Mouse (Mus musculus) megakaryocyte progenitor cell, adult 5-6 weeks (primary cell): ENCODE measurements around the gene Upb1. TPM values are rescaled to one million over a fixed set of nuclear protein-coding genes. Genes with fewer than 3 reads are reported as not detected.
"Not testable (repeated sequence)": the region's sequence is repeated elsewhere in the genome, so short reads cannot be mapped to it uniquely, and the experiment has no call there.

Experiments used
- ATAC-seq: replicated peaks from 2 replicates; pipeline ENCODE4 v1.8.0; 2016; ENCODE audit warnings: mild to moderate bottlenecking, moderate TSS enrichment, inconsistent platforms; ENCODE audit not compliant: poor library complexity
- total RNA-seq, 2 experiments: library from RNA; stranded (forward) in 1 of 2; stranded (reverse) in 1 of 2; fragments of 157-497, 149-512 nt in 1 of 2; fragments of 200-1000 nt in 1 of 2; gene quantifications; 2 replicates each; pipeline versions ENCODE4 v1.2.3 to v1.2.4; 2015 to 2017

Upb1 gene
- total RNA-seq, 2 experiments from 2014 or later, result 0.07 to 0.33 TPM

DNA sequence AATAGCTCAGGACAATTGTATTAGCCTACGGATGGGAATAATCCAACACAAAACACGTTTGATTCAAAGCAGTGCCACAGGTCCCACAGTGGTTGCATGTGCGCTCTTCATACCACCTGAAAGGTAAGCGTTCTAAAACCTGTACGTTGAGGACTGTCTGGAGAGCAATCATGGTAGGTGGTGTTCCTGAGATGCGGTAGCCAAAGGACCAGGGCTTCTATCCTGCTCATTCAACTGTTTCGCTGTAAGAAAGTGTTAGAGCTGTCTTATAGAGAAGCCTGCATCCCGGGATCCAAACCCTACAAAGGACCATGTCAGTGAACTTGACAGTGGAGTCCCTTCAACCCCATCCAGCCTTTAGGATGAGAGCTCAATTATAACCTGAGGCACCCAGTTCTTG lies 49.4 kb downstream of the Upb1 start:
- ATAC-seq, result no peak

DNA sequence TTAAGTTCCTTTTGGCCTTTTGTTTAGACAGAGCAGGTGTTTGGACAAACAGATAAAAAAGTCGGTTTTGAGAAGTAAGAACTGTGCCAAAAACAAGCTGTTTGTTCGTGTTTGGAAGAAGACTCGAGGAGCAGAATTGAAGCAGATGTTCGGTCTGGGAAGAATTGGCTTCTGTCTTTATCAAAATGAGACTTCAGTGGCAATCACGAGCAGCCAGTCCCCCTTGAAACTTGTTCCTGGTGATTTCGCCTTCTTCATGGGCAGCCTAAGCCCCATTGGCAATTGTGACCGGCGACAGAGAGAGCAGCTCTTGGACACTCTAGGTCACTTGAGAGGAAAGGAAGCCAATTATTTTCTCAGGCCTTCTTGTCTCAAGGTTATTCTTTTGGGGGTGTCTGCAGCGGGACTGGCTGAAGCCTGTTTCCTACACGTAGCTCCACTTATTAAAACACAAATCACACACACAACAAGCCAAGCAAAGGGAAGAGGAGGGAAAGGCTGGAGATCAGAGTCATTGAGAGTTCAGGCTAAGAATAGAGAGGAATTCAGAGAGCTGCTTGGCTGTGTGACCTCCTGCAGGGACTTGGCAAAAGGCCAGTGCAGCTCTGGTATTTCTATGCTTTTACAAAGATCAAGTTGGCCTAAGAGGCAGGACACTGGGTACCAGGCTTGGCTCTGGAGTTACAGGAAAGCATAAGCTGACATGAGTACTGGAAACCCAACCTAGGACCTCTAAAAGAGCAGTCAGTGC lies 50.3 kb downstream of the Upb1 start:
- no peak for ATAC-seq

DNA sequence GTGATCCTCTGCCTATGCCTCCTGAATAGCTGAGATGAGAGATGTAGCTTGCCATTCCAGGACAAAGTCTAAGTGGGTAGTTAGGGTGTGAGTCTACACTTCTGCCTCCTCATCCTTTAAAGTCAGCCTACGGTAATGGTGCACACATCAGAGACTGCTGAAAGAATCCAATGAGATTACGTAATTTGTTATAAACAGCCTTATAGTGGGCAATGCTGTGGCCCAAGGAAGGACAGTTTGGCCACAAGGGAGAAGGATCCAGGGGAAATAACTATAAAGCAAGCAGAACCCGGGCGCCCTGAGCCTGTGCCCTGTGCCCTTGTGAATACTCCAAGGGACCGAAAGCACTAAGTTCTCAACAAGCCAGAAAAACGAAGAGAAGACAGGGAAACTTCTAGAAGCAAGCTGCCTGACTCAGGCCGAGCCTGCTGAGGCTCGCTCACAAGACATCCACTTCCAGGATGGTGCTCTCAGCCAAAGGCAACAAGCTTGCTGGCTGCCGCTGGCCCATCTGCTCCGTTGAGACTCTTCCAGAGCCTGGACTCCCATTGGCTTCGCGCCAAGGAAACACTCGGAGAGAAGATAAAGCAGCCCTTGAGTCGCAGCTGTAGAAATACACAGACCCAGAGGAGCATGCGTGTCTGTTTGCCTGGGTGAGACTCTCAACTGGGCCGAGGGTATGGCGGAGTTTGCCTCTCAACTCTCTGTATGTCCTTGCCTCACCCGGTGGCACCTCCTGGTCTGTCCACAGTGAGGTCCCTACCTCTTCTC lies 55.3 kb downstream of the Upb1 start:
- peak; percentile 48 for ATAC-seq

DNA sequence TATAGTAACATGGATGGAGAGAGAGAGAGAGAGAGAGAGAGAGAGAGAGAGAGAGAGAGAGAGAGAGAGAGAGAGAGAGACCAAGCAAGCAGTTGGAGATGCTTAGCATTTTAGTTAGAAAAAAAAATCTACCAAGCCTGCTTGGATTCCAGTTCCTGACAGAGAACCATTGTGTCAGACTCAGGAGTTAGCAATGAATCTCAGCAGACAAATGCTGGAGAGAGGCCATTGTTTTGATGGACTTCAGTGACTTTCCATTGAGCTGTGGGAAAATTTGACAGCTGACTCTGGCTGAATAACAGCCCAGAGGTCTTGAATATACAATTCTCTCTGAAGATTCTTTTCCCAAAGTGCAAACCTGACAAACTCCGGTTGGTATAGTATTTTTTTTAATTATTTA lies 56.9 kb downstream of the Upb1 start:
- no peak for ATAC-seq

DNA sequence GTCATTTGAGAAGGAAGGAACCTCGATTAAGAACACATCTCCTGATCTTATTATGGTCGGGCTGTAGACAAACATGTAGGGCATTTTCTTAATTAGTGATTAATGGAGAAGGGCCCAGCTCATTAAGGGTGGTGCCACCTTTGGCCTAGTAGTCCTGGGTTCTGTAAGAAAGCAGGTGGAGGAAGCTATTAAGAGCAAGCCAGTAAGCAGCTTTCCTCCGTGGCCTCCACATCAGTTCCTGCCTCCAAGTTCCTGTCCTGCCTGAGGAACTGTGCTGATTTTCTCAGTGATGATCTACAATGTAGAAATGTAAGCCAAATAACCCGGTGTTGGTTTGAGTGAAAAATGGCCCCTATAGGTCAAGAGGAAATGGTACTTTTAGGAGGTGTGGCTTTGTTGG lies 57.4 kb downstream of the Upb1 start:
- no peak for ATAC-seq

DNA sequence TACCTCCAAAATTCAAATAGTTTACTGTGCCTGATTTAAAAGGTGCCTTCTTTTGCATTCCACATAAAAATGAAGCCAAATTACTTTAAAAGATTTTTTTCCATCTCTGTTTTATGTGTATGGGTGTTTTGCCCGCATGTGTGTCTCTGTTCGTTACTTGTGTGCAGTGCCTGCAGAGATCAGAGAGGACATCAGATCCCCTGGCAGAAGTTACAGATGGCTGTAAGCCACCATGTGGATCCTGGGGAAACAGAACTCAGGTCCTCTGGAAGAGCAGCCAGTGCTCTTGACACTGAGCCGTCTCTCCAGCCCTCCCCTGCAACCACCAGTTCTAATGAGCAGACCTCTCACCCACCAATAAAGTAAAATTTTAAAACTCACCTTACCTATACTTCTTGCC lies 61.8 kb downstream of the Upb1 start:
- no peak for ATAC-seq

DNA sequence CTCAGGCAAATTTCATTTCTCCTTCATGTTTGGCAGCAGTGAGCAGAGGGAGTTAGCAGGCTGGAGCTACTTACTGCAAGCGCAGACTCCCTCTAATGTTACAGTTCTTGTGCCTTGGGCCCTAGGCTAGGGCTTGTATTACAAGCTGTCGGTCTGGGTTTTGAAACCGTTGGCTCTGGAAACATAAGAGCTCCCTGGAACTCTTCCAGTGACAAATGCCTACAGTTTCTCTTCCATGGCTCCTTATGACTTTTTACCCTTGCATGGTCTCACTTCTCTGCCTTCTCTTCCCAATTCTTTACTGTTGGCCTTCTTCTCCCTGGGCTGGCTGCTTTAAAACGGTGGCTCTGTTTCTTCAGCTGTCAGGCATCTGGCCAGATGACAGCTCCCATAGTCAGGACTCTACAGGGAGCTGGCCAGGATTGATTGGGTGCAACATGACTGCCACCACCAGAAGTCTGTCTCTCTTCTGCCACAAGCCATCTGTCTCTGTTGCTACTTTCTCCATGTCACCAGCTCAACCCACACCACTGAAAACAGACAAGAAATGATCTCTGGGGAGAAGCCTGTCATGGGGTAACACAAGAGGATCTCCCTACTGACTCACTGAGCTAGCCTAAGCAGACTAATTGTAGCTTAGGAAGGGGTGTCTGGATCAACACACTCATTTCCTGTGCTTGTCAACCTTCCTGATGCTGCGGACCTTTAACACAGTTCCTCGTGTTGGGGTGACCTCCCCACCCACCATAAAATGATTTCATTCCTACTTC lies 65.1 kb downstream of the Upb1 start:
- no peak for ATAC-seq

DNA sequence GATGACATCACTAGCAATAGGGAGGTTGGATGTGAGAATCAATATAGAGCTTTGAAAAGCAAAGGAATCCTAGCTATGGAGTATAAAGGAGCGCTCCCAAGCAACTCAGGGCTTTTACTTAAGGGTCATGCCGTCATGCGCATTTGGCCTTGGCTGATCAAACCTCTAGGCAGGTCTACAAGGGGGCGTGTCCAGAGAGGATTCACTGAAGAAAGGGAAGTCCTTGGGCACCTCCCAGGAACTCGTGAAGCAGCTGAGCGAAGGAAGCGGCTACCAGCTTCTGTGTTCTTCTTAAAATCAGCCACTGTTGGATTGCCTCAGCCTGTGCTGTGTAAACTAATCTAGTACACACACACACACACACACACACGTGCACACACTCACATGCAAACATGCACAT lies 72.5 kb downstream of the Upb1 start:
- peak; percentile 96 for ATAC-seq

DNA sequence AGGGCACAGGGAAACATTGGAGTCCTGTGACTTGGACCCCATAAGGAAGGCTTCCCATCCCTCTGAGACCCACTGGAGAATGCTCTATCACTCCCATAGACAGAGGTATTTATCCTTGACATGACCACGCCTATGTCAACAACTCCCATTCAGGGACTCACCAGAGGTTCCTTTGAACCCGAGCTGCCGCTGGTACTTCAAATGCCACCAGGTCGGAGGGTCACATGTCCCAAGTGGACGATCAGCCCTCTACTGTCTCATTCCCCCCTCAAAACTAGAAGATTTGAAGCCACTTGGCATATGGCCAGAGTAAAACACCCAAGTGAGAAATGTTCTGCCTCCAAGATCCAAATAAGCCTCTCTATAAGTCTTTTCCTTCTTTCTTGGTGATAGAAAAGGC lies 73.7 kb downstream of the Upb1 start:
- no peak for ATAC-seq

DNA sequence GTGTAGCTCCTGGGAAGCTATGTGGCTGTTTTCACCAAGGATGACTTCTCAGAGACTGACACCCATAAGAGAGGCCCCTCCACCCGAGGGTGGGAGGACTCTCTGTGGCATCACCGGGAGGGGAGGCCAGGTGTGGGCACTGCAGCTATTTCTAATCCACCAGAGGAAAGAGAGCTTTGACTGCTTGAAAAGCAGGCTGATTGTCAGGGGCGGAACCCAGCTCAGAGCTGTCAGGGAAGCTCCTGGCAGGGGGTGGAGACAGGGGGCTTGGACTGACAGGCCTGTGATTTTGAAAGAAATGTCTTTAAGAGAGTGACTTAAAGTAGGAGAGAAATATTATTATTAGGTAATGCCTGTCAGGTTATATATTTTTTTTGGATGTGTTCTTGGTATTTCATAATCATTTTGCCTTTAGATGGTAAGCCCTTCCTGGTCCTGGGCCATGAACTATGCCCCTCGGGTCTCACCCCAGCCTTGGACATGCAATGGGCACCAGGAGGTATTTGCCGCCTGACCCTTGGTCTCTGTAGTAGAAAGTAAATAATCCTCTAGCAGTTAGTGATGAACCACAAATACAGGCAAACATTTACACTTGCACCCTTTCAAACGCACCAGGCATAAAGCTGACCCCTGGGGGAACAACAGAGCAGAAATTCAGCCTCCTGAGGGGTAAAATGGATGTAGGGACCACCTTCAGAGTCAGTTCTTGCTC lies 74.4 kb downstream of the Upb1 start:
- ATAC-seq, result not testable (repeated sequence)

DNA sequence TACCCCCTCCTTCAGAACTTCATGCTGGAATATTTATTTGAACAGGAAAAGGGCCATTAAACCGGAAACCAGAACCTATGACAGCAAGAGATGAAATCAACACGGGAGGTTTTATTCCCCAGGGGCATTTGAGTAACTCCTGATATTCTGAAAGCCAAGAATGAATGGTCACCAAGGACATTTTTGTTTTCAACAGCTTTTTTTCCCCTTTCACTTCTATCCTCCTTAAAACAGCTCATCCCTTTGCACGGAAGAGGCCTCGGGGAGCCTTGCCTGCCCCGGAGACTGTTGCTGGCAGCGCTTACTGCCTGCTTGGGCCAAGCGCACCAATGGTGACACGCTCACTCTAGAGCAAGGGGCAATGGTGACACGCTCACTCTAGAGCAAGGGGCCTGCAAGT lies 76.1 kb downstream of the Upb1 start:
- ATAC-seq, result no peak

DNA sequence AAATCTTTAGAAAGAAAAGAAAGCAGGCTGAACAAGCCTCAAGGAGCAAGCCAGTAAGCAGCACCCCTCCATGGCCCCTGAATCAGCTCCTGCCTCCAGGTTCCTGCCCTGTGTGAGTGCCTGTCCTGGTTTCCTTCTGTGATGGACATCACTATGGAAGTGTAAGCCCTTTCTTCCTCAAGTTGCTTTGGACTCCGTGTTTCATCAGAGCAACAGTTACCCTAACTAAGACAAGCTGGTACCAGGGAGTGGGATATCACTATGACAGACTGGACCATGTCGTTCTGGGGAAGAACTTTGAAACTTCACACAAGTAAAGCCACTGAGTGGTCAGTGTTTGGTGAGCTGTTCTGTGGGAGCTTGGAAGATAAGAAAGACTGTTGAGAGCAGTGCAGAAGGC lies 79.0 kb downstream of the Upb1 start:
- no peak for ATAC-seq

DNA sequence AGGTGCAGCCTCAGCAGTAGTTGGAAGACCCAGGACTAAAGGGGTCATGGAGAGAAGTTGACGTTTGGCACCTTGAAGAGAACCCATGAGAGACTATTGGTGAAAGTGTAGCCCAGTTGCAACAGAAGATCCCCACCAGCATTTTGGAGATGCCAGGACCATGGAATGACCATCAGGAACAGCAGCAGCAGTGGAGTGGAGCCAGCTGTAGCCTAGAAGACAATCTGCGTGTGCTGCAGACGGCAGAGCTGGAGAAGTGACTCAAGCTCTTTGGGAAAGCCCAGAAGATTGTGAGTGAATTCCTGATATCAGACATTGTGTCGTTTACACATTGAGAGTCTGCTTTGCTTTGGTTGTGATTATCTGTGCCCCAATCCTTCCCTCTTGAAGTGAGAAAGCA lies 80.8 kb downstream of the Upb1 start:
- ATAC-seq, result no peak

DNA sequence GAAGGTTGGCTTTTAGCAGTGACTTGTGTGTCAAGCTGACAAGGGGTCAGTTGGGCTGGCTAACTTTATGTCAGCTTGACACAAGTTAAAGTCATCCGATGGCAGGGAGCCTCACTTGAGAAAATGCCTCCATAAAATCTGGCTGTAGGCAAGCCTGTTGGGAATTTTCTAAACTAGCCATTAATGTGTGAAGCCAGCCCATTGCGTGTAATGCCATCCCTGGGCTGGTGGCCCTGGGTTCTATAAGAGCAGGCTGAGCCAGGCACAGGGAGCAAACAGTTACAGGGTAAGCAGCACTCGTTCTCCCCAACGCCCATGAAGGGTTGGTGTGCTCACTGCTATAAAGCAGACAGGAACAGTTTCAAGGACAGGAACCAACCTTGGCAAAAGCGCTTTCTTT lies 81.4 kb downstream of the Upb1 start:
- no peak for ATAC-seq

DNA sequence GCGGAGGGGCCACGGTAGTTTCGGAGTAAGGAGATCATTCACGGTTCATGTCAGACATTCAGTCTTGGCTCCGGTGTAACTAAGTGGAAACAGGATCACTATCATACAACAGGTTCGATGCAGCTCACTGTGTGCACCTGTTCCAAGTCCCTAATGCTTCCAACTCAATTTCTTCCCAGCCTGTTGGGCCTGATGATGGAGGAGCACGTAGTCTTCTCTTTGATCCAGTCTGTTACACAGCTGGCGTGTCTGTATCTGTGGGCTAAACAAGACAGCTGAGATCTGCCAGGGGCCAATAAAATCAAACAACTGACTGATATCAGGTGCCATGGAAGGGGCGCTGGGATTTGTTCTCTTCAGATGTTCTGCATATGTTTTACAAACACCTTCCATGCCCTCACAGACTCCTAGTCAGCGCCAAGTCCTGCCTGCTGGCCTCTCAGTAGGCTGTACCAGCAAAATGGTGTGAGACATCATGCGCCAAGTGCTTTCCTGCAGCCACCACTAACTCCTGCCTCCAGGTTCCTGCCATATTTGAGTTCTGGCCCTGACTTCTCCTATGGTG lies 82.1 kb downstream of the Upb1 start:
- ATAC-seq, result no peak

DNA sequence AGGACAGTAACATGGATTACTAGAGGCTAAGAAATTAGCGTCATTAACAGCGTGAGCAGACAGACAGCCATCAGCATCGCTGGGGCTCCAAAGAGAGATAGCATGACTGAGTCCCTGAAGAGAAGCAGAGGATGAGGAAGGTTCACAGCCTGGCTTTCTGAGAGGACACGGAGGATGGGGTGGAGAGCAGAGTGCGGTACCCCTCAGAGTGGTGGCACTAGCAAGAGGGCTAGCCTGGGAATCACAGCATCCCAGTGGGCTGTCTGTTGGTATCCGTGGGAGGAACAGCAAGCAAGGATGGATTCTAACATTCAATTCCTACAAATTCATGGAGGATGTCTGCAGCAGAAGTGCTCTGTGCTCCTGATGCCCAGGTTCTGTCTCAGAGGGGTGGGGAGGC lies 83.2 kb downstream of the Upb1 start:
- ATAC-seq, result no peak

DNA sequence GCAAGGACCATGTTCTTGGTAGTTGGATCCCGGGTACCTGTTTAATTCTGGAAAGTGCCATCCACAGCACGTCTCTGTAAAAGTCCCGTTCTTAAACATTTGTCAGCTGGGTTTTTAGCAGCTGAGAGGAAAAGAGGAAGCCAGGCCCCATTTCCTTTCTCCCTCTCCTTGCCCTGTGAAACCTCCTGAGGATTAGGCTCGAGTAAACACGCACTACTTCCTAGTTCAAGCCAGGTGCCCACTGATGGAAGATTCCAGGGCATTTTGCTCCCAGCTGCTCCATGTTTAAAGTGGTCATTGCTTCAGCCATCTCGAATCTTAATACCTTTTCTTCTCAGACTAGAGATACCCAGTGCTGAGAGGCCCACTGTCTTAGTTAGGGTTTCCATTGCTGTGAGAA lies 83.9 kb downstream of the Upb1 start:
- ATAC-seq, result peak; percentile 52

DNA sequence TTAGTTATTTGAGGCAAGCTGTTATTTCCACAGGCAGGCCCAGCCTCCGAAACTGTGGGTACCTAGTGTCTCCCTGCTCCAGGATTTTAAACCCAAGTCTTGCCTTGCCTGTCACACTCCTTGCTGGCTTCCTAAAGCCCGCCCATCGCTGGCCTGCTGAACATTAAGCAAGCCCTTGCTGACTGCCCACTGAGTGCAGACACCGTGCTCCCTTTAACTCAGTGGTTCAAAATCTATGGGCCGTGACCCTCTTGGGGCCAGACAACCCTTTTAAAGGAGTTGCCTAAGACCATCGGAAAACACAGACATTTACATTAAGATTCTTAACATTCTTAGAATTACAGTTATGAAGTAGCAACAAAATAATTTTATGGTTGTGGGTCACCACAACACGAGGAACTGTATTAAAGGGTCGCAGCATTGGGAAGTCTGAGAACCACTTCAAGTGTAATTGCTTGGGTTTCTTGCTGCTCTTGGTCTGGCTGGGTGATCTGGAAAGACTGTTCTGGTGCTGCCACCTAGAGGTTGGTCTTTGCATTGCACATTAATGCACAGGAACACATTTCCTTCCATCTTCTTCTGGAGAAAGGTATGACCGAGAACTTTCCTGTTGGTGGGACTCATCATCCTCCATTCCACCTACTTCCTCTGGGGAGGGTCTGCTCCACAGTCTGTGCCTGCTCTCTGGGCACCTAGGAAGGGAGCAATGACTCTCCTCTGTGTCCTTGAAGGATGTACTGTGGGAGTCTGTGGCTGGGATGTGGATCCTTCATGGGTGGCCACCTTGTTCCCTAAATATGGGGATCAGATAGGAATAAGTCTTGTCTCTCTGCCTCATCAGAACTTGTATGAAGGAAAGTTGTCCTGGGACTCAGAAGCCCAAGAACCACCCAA lies 85.4 kb downstream of the Upb1 start:
- ATAC-seq, result peak; percentile 78

DNA sequence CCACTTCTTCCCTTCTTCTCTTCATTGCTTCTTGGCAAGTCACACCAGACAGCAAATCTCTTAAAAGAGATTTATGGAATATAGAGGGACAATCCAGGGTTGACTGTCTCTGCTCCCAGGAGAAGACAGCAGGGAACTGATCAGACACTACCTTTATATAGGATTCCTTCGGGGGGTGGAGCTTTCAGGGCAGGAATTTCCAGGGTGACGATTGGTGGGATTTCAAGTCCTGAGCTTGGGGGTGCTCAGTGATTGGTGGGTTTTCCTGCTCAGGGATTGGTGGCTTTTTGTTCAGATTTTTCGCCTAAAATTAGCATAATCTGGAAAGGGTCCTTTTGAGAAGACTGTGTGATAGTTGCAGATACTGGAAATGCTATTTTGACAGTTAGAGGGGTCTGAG lies 86.2 kb downstream of the Upb1 start:
- ATAC-seq, result no peak

DNA sequence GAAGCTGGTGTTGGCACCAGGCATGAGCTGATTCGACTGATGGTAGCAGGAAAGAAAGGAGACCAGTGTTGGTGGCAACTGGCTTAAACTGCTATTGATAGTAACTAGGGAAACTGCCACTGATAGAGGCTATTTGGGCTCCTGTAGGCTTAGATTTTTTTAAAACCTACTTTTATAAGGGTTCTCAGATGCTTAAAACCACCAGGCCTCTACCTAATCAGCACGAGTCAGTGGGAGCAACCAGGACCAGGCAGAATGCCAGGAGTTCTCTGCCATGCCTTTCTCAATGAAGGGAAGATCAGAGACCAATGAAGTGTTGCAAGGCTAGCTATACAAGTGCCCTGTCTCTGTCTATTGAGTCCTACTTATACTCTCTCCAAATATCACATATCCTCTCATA lies 88.6 kb downstream of the Upb1 start:
- peak; percentile 48 for ATAC-seq
